Mouse (Mus musculus) erythroblast, adult 5-6 weeks (primary cell): Measurements from ENCODE around the gene Mvd. TPM values are rescaled to one million over a fixed set of nuclear protein-coding genes. Genes with fewer than 3 reads are reported as not detected.

Source experiments
- ATAC-seq: replicated peaks from 2 replicates; pipeline ENCODE4 v1.8.0; 2016; ENCODE audit warnings: moderate number of reproducible peaks, mild to moderate bottlenecking, moderate TSS enrichment, inconsistent platforms; ENCODE audit not compliant: poor library complexity, low FRiP score, severe bottlenecking
- total RNA-seq, 2 experiments: library from RNA; stranded (forward) in 1 of 2; stranded (reverse) in 1 of 2; fragments of 150-400 nt in 1 of 2; fragments of 200-764, 138-1000 nt in 1 of 2; gene quantifications; 2 replicates each; pipeline versions ENCODE4 v1.2.3 to v1.2.4; 2015 to 2017; ENCODE audit warnings: low replicate concordance in 2 of 2

Mvd gene
- total RNA-seq, 2 experiments from 2014 or later, result 1.3 TPM; not detected in 1

GRCm38 (mm10) chr8:122459990-122460389 lies 16.8 kb upstream of the Mvd start:
- ATAC-seq, result no peak

- no peak for ATAC-seq
Observed at GRCm38 (mm10) chr8:122459218-122459900, 16.1 kb upstream of the Mvd start.

- ATAC-seq, result no peak
Observed at GRCm38 (mm10) chr8:122457171-122457570, 13.9 kb upstream of the Mvd start.

GRCm38 (mm10) chr8:122454409-122454808 lies 11.2 kb upstream of the Mvd start:
- no peak for ATAC-seq

GRCm38 (mm10) chr8:122452154-122452553 lies 8.9 kb upstream of the Mvd start:
- ATAC-seq, result no peak

GRCm38 (mm10) chr8:122451161-122451703 lies 8.0 kb upstream of the Mvd start:
- no peak for ATAC-seq

- no peak for ATAC-seq
Observed at GRCm38 (mm10) chr8:122445203-122445602, 2.0 kb upstream of the Mvd start.

- ATAC-seq, result peak; percentile 67
Observed at GRCm38 (mm10) chr8:122444058-122444748, 981 bp upstream of the Mvd start.

- ATAC-seq, result peak; percentile 1; the same call in 1 of the 2 replicates
Observed at GRCm38 (mm10) chr8:122442781-122443180, 441 bp downstream of the Mvd start.

GRCm38 (mm10) chr8:122442356-122442755 lies 866 bp downstream of the Mvd start:
- no peak for ATAC-seq

GRCm38 (mm10) chr8:122441326-122441725 lies 1.9 kb downstream of the Mvd start:
- ATAC-seq, result no peak

- no peak for ATAC-seq
Observed at GRCm38 (mm10) chr8:122439336-122439735, 3.9 kb downstream of the Mvd start.

GRCm38 (mm10) chr8:122437708-122438331 lies 5.4 kb downstream of the Mvd start:
- no peak for ATAC-seq

- no peak for ATAC-seq
Observed at GRCm38 (mm10) chr8:122436586-122437125, 6.6 kb downstream of the Mvd start.

- ATAC-seq, result no peak
Observed at GRCm38 (mm10) chr8:122436146-122436545, 7.1 kb downstream of the Mvd start.

GRCm38 (mm10) chr8:122435375-122435774 lies 7.8 kb downstream of the Mvd start:
- ATAC-seq, result no peak

GRCm38 (mm10) chr8:122433269-122433905 lies 9.8 kb downstream of the Mvd start:
- no peak for ATAC-seq

- ATAC-seq, result no peak
Observed at GRCm38 (mm10) chr8:122432443-122433268, 10.6 kb downstream of the Mvd start, which contains the start of gene Cyba. Gene Cyba (minus strand): TSS chr8:122432930.
